Mouse (Mus musculus): ENCODE measurements at regions not wholly inside any gene's neighbourhood (a gene's known extent, or its start where the extent isn't known, plus 50 kb on each side); places are given as distances from the start of the nearest gene placed in this dataset.

DNA sequence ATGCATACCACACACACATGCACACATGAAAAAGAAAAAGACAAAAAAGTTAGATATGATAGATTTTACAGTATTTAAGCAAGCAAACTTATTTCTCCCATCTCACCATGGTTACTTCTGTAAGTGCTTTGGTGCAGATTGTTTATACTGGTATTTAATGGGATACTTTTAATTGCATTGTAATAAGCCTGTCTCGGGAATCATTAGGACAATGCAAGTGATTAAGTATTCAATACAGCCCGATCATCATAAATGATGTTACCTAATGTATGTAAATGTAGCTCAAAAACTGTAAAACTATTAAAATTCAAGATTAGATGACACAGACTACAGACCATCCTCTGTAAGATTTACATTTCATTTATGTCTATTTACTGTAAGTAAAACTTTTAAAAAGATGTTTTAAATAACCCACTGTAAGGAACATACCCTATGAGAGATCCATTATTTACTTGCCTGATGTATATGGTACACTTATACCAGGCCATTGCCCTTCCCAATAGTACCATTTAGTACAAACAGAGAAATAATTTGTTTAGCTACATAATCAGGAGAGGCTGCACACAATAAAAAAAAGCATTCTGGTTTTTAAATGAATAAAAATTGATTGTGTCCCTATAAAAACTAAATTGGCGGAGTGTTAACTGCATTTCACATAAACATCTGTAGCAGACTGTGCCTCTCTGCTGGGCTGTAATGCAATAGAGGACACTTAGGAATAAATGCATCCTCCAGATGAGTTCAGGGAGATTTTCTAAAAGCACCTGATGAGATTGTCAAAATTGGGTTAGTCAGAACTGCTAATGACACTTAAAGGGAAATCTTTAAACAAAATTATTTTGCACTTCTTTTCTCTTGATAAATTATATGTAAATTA lies 1722.9 kb downstream of the 4930444P10Rik start:
- H3K27me3 ChIP-seq (replicated peaks), result no peaks in the 10 kb centered on the region
- H3K27ac ChIP-seq (replicated peaks), result no peak overlapping the region
- H3K9ac ChIP-seq, result no peak overlapping the region
- 85% methylated on average over 3 of the region's 3 CpGs for WGBS
- no peaks in the 10 kb centered on the region for H3K36me3 ChIP-seq
- H3K4me2 ChIP-seq, result no peak overlapping the region
- ATAC-seq (ENCODE audit: extremely low read depth, insufficient number of reproducible peaks, low FRiP score, low TSS enrichment), result no peak
- H3K4me3 ChIP-seq, result no peak overlapping the region
- no peaks in the 10 kb centered on the region for H3K9me3 ChIP-seq
- H3K4me1 ChIP-seq, result no peaks in the 10 kb centered on the region

GRCm38 (mm10) chr1:14359998-14360640 lies 1733.0 kb downstream of the 4930444P10Rik start:
- H3K27me3 ChIP-seq (replicated peaks), result no peaks in the 10 kb centered on the region
- H3K36me3 ChIP-seq, result no peaks in the 10 kb centered on the region
- H3K9me3 ChIP-seq, result no peaks in the 10 kb centered on the region
- 68% methylated on average over 2 of the region's 2 CpGs for WGBS
- H3K9ac ChIP-seq, result no peak overlapping the region
- H3K4me2 ChIP-seq, result no peak overlapping the region
- H3K4me1 ChIP-seq, result no peaks in the 10 kb centered on the region
- no peak for ATAC-seq (ENCODE audit: extremely low read depth, insufficient number of reproducible peaks, low FRiP score, low TSS enrichment)
- no peak overlapping the region for H3K27ac ChIP-seq (replicated peaks)
- H3K4me3 ChIP-seq, result no peak overlapping the region
